Mouse (Mus musculus) layer of hippocampus, adult 9-10 months (tissue): ENCODE results near the gene Vmn2r103.

ENCODE experiments used
- DNase-seq: peaks from one replicate; pipeline ENCODE4 v3.0.0; 2022; ENCODE audit warnings: low spot score

The Vmn2r103 gene

GRCm38 (mm10) chr17:19773063-19773462 lies at the start of gene Vmn2r103:
Gene Vmn2r103 (plus strand): TSS chr17:19773363.
- DNase-seq: no peak

- DNase-seq: no peak
Measured at GRCm38 (mm10) chr17:19778994-19779393, 5.8 kb downstream of the Vmn2r103 start.

GRCm38 (mm10) chr17:19789248-19789647 lies 16.1 kb downstream of the Vmn2r103 start:
- no peak for DNase-seq
